Mouse (Mus musculus) kidney, adult 11 months (tissue): Measurements from ENCODE around the gene Mcat.

Source experiments
- DNase-seq: peaks from one replicate; pipeline ENCODE4 v3.0.0; 2022

The Mcat gene

DNA sequence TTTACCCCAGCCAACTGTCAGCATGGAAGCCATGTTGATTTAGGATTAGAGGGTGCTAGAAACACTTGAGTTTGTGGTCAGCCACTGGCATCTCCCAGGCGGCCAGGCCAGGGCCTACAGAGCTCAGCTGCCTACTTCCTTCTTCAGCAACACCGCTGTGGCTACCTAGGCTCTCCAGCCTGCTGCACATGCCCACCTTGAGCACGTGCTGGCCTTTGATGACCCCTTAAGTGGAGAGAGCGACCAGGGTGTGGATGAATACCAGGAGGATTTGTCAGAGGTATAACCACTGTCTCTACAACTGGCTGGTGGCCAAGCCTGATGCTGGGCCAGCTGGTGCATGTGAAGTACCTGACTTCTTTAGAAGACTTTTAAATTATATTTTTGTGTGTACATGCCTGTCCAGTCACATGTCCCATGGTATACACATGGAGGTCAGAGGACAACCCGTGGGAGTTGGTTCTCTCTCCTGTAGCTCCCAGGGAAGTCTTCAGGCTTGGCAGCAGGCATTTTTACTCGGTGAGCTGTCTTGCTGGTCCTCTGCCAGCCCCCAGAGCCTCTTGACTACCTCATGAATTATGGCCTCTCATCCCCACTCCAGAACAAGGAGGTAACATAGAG, 11.3 kb upstream of the Mcat start:
- peak; percentile 38 for DNase-seq

DNA sequence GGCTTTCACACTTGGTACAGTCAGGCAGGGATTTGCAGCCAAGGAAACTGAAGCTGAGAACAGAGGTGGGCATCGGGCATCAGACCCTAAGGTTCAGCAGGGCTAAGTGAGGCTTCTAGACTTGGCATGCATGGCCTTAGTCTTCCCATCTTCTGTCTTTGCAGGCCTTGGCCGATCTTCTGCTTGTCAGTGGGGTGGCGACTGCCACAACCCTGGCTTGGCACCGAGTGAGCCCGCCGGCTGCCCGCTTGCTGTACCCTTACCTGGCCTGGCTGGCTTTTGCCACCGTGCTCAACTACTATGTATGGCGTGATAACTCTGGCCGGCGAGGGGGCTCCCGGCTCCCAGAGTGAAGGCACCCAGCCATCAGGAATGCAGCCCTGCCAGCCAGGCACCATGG, 10.0 kb upstream of the Mcat start:
- DNase-seq: no peak

DNA sequence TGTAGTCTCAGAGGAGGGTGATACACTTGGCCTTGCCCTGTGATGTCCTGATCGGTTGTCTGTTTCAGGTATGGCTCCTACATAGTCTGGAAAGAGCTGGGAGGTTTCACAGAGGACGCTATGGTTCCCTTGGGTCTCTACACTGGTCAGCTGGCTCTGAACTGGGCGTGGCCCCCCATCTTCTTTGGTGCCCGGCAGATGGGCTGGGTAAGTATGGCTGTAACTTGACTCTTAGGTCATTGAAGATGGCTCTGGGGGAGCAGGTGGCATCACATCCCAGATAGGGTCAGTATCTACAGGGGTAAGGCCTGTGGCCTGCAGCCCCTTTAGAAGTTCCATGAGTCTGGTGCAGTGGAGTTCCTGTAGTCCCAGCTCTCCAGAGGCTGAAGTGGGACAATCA, 8.5 kb upstream of the Mcat start:
- DNase-seq: no peak

- DNase-seq: peak; percentile 74
These were observed 8.0 kb upstream of the Mcat start for GRCm38 (mm10) chr15:83571636-83572035.

DNA sequence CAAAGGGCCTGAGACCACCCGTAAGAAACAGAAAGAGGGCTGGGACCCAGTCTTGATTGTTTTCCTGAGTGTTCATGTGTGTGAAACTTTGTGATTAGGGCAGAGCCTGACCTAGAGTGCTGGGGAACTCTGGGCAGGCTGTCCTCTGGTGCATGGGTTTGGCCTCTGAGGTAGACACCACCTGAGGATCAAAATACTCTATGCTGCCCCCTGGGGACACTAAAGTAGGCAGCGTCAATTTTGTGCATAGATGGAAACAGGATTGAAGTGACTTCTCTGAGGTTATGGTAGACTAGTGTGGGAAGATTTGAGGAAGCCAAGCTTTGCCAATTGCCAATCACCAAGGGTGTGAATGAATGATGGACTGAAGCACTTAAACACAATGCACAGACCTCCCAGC, 7.1 kb upstream of the Mcat start:
- no peak for DNase-seq

DNA sequence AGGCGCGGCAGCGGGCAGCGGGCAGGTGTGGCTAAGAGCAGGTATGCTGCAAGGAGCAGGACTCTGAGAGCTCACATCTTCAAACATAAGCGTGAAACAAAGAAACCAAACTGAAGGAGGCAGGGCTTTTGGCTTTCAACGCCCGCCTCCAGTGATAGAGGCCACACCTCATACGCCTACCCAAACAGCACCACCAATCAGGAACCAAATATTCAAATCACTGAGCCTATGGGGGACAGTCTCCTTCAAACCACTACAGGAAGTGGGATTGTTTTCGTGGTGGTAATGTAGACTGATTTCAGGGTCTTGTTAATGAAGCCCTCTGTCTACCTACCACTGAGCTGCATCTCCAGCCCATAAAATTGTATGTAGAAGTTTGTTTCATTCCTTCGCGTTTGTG, 6.1 kb upstream of the Mcat start:
- DNase-seq: no peak

GRCm38 (mm10) chr15:83568544-83568943, 5.0 kb upstream of the Mcat start:
- DNase-seq: no peak

GRCm38 (mm10) chr15:83567728-83568127, 4.1 kb upstream of the Mcat start:
- no peak for DNase-seq

- no peak for DNase-seq
These were observed 2.4 kb upstream of the Mcat start for GRCm38 (mm10) chr15:83566006-83566405.

DNA sequence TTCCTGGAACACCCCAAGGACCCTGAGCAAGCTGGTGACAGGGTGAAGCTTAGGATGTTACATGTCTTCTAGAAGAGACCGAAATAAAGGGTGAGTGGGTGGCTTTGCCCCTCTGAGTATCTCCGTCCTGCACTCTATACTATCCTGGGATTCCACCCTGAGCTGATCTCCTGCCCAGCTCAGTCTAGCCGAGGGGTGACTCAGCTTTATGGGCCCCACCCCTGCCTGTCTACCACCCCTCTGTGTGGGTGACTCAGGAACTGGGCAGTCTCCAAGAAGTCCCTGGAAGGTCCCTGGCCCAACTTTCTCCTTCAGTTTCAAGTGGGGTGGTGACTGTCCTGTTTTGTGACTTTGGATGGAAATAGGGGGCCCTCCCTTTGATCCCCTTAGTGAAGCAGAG, 1.8 kb upstream of the Mcat start:
- DNase-seq: no peak

DNA sequence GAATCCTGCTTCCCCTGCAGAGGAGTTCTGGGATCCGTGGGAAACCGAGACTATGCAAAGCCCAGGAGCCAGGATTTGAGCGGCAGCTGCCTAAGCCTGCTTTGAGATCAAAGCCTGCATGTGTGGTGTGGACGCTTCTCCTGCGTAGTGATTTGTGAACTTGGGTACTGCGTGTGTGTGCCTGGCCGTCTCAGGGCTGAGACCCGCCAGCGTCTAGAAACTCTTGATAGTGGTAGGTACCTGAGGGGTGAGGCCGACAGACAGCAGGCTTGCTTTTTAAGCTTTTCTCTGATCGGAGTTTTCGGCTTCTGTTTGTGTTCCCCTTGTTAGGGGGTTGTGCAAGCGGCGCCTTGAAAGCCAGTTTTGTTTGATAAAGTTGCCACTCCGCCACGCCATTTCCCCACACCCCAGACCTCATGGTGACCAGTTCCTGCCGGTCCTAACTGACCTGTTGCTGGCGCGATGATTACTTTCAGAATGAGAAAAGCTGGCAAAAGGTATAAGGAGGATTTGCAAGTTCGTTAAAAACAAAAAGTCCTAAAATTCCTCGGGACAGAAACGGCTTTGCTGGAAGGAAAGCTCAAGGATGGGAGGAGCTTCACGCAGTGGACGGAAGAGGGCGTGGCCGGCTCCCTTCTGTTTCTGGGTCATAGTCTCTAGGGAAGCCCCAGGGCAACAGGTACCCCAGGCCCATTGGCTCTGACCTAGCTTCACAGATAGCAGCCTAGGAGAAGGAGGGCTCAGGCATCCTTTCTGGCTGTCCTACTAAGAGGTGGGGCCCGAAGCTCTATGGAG, 467 bp upstream of the Mcat start:
- DNase-seq: peak; percentile 65

GRCm38 (mm10) chr15:83562626-83563270, 839 bp downstream of the Mcat start:
- DNase-seq: peak; percentile 91

DNA sequence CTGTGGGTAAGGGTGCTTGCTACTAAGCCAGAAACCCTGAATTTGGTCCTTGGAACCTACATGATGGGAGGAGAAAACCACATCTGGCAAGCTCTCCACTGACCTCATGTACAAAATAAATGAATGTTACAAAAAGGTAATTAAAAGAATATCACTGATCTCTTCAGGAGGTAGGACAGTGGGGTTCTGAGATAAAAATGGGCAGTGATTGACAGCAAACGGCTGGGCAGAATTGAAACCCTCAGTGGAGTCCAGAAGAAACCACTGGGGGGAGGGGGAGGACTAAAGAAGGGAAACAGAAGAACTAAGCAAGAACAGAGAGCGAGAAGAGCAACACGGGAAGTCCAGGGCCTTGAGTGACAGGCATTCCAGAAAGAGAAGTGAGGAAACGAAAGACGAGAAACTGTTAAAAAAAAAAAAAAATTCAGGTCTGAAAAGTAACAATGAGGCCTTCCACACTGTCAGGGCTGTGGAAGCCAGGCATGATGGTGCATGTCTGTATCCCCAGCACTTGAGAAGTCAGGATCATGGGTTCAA, 2.6 kb downstream of the Mcat start:
- DNase-seq: no peak

DNA sequence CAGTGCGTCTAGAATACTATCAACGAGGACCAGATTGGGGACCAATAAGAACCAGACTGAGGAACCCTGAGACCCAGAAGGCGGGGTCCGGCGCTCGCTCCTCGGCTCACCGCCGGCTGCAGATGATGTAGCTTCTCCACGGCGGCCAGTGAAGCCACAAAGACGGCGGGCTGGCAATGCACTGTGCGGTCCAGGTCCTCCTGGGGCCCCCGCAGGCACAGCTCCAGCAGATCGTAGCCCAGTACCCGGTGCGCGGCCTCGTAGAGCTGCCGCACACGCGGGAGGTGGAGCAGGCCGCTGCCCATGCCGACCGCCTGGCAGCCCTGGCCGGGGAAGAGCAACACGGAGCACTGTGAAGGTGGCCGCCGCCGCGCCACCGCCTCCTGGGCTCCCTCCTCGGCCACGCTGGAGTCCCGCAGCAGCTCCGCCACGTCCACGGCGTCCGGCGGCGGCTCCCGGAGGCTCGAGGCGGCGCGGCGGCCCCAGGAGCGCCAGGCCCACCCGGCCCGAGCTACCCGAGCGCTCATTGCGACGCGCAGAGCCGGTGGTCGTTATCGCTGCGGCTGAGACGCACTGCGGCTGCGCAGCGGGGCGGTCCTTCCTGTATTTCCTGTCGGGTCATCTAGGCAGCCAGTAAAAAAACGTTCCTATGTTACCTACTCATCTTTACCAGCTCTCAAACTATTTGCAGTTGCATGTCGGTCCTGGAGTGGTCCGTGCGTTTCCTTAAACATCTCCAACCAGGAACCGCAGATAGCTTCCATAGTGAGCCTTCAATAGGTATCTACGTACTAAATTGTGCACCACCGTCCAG, 8.2 kb downstream of the Mcat start:
- peak; percentile 85 for DNase-seq

DNA sequence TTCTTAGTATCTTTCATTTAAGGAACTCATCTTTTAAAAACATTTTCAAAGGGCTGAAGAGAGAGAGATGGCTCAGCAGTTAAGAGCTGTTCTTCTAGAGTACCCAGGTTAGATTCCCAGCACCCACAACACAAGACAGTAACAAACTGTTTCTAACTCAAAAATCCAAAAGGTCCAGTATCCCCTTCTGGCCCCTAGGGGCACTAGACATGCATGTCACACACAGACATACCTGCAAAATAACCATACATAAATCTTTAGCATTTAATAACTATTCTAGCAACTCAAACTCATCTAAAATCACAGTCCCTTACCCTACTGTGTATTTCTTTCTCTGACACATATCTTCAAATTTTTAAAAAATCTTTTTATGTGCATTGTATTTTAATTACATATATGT, 9.8 kb downstream of the Mcat start:
- no peak for DNase-seq

- DNase-seq: peak; percentile 37
These were observed 13.4 kb downstream of the Mcat start for GRCm38 (mm10) chr15:83550137-83550536.

DNA sequence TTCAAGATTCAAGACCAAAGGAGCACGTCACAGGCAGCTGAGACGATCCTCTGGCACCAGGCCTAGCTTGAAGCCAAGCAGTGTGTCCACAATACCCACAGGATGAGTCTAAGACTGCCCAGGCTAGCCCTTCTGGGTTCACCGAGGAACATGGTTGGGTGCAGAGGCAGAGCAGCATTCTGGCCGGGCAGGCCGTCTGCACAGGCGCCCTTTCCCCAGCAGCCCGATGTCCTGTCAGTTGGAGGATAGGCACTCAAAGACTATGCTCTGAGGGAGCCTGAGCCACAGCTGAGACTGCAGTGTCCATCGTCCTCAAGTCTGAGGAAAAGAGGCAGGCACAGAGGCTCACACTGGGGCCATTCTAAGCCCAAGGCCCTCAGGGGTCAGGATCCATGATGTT, 16.4 kb downstream of the Mcat start:
- no peak for DNase-seq

GRCm38 (mm10) chr15:83546029-83546428, 17.6 kb downstream of the Mcat start:
- DNase-seq: no peak

GRCm38 (mm10) chr15:83541647-83542287, 21.8 kb downstream of the Mcat start:
- DNase-seq: no peak

DNA sequence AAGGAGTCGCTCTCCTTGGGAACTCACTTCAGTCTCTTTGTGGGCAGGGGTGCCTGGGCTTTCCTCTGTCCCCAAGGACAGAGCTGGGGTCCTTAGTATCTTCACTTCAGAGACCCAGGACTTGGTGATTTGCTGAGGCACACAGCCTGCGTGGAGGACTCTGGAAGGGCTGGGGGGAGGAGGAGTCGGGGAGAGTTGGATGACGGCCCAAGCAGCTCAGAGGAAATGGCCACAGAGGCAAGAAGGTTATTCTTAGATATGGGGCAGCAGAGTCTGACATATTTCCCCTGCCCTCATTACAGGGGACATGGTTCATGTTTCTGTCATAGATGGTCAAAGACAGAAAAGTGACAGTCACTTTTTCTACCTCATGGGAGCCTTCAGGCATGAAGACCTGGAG, 23.7 kb downstream of the Mcat start:
- peak; percentile 62 for DNase-seq

- no peak for DNase-seq
These were observed 24.7 kb downstream of the Mcat start for GRCm38 (mm10) chr15:83538855-83539254.

GRCm38 (mm10) chr15:83535890-83536231, 27.7 kb downstream of the Mcat start:
- no peak for DNase-seq
